ENCODE assay signal across 8 mouse cellular contexts in genomic region chr2:166399140-166399830, GRCm38 (mm10).
DNase-seq lines count a peak whose midpoint lies in the region; ATAC-seq lines count a peak whose summit lies in the region.

No protein-coding gene starts in this region.

- ATAC-seq in forebrain, embryonic 15.5 days (replicated peaks) = no peak
- ATAC-seq in heart, embryonic 11.5 days (replicated peaks; ENCODE audit: insufficient number of reproducible peaks, low FRiP score, low TSS enrichment) = peak; percentile 48
- no peak for ATAC-seq in midbrain, embryonic 11.5 days (ENCODE audit: low FRiP score)

- peaks cover 54% of the 10 kb centered on the region for H3K4me1 ChIP-seq in forebrain, embryonic 10.5 days
- peaks cover 8% of the 10 kb centered on the region for H3K4me1 ChIP-seq in forebrain, embryonic 15.5 days
- H3K4me1 ChIP-seq in heart, embryonic 11.5 days (ENCODE audit: control insufficient read depth, insufficient read depth, low read length) = peaks cover 32% of the 10 kb centered on the region
- H3K4me1 ChIP-seq in midbrain, embryonic 11.5 days (ENCODE audit: control insufficient read depth, insufficient read depth, low read length) = peaks cover 4% of the 10 kb centered on the region; the same call in 1 of the 2 replicates

- H3K4me3 ChIP-seq in forebrain, embryonic 10.5 days = no peak overlapping the region
- H3K4me3 ChIP-seq in forebrain, embryonic 15.5 days = no peak overlapping the region
- H3K4me3 ChIP-seq in heart, embryonic 11.5 days (ENCODE audit: low read depth, low read length) = no peak overlapping the region
- no peak overlapping the region for H3K4me3 ChIP-seq in midbrain, embryonic 11.5 days (ENCODE audit: low read depth, low read length)

- H3K9me3 ChIP-seq in forebrain, embryonic 10.5 days = no peaks in the 10 kb centered on the region
- H3K9me3 ChIP-seq in forebrain, embryonic 15.5 days = no peaks in the 10 kb centered on the region
- H3K9me3 ChIP-seq in heart, embryonic 11.5 days (replicated peaks; ENCODE audit: control insufficient read depth, low read length) = no peaks in the 10 kb centered on the region
- no peaks in the 10 kb centered on the region for H3K9me3 ChIP-seq in midbrain, embryonic 11.5 days (ENCODE audit: control insufficient read depth, low read length)

- DNase-seq in forebrain, embryonic 10.5 days (ENCODE audit: extremely low spot score, low spot score) = no peak
- peak; percentile 30 for DNase-seq in R1 (ENCODE audit: low read depth, low spot score)
- peak; percentile 51 to 54 for DNase-seq in kidney, postnatal 36 days
- DNase-seq in yolk sac, embryonic 10.5 days (ENCODE audit: low spot score) = peak; percentile 62
- DNase-seq in testis, postnatal 14 days (ENCODE audit: low spot score) = no peak
- no peak for DNase-seq in midbrain, embryonic 11.5 days (ENCODE audit: low spot score, missing footprints)

- no peaks in the 10 kb centered on the region for H3K36me3 ChIP-seq in forebrain, embryonic 10.5 days (replicated peaks)
- no peaks in the 10 kb centered on the region for H3K36me3 ChIP-seq in forebrain, embryonic 15.5 days
- H3K36me3 ChIP-seq in heart, embryonic 11.5 days (ENCODE audit: control insufficient read depth, insufficient read depth, low read length) = no peaks in the 10 kb centered on the region
- H3K36me3 ChIP-seq in midbrain, embryonic 11.5 days (ENCODE audit: control insufficient read depth, insufficient read depth, low read length) = no peaks in the 10 kb centered on the region

- H3K27me3 ChIP-seq in forebrain, embryonic 10.5 days (ENCODE audit: poor library complexity, severe bottlenecking) = peaks cover 32% of the 10 kb centered on the region; the same call in 1 of the 2 replicates
- H3K27me3 ChIP-seq in forebrain, embryonic 15.5 days = peaks cover 4% of the 10 kb centered on the region; the same call in 1 of the 2 replicates
- H3K27me3 ChIP-seq in heart, embryonic 11.5 days (ENCODE audit: control insufficient read depth, insufficient read depth, low read length) = no peaks in the 10 kb centered on the region
- H3K27me3 ChIP-seq in midbrain, embryonic 11.5 days (ENCODE audit: control insufficient read depth, insufficient read depth, low read length) = no peaks in the 10 kb centered on the region

- 38% methylated on average over 6 of the region's 6 CpGs for WGBS in forebrain, embryonic 10.5 days
- 34% methylated on average over 6 of the region's 6 CpGs for WGBS in forebrain, embryonic 15.5 days
- 6% methylated on average over 6 of the region's 6 CpGs for WGBS in heart, embryonic 11.5 days (ENCODE audit: insufficient replicate concordance)
- 25% methylated on average over 6 of the region's 6 CpGs for WGBS in midbrain, embryonic 11.5 days

- peak overlapping the region; percentile 71 for H3K27ac ChIP-seq in forebrain, embryonic 10.5 days
- H3K27ac ChIP-seq in forebrain, embryonic 15.5 days (replicated peaks) = no peak overlapping the region
- H3K27ac ChIP-seq in heart, embryonic 11.5 days (ENCODE audit: low read depth, low read length) = peak overlapping the region; percentile 97
- no peak overlapping the region for H3K27ac ChIP-seq in midbrain, embryonic 11.5 days (ENCODE audit: low read depth, low read length)

- H3K4me2 ChIP-seq in forebrain, embryonic 15.5 days (replicated peaks) = no peak overlapping the region
- H3K4me2 ChIP-seq in heart, embryonic 11.5 days = no peak overlapping the region
- H3K4me2 ChIP-seq in midbrain, embryonic 11.5 days = no peak overlapping the region

- H3K9ac ChIP-seq in forebrain, embryonic 15.5 days (replicated peaks) = no peak overlapping the region
- peak overlapping the region; percentile 49 for H3K9ac ChIP-seq in heart, embryonic 11.5 days (ENCODE audit: low read depth, low read length)
- no peak overlapping the region for H3K9ac ChIP-seq in midbrain, embryonic 11.5 days (ENCODE audit: low read length)

Comparison
In these comparisons a context has a peak if more than half of its experiments do, and no peak if none do; other contexts are left out.
1. H3K27ac ChIP-seq: peak in forebrain, embryonic 10.5 days (single experiment) and heart, embryonic 11.5 days (single experiment); none in forebrain, embryonic 15.5 days (single experiment) and midbrain, embryonic 11.5 days (single experiment).
2. DNase-seq: peak in R1 (single experiment), kidney, postnatal 36 days (2 of 2) and yolk sac, embryonic 10.5 days (single experiment); none in forebrain, embryonic 10.5 days (single experiment), testis, postnatal 14 days (single experiment) and midbrain, embryonic 11.5 days (single experiment).